Mouse (Mus musculus) c-Kit-positive CD71-negative TER-119-negative erythroid progenitor cells, embryonic 14.5 days (primary cell): ENCODE results near the gene Immp2l.
"Not testable (repeated sequence)": the region's sequence is repeated elsewhere in the genome, so short reads cannot be mapped to it uniquely, and the experiment has no call there.

Experiments
- DNase-seq: peaks from one replicate; pipeline ENCODE4 v3.0.0-alpha.2; 2013; ENCODE audit warnings: low read depth

Immp2l gene

GRCm38 (mm10) chr12:41680141-41680540 is 656.3 kb downstream of the Immp2l start:
- DNase-seq = no peak

DNA sequence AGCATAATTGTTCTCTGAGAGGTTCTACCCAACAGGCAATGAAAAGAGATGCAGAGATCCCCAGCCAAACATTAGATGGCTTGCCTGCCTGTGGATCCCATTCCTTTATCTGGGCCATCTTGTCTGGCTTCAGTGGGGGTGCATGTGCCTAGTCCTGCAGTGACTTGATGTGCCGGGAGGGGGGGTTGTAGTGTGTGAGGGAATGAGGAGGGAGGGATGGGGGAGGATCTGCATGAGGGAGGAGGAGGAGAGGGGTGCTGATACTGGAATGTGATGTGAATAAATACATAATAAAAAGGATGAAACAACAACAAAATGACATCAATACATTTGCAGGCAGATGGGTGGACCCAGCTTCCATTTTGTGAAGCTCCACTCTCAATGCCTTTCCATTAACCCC is 658.3 kb downstream of the Immp2l start:
- DNase-seq = no peak

DNA sequence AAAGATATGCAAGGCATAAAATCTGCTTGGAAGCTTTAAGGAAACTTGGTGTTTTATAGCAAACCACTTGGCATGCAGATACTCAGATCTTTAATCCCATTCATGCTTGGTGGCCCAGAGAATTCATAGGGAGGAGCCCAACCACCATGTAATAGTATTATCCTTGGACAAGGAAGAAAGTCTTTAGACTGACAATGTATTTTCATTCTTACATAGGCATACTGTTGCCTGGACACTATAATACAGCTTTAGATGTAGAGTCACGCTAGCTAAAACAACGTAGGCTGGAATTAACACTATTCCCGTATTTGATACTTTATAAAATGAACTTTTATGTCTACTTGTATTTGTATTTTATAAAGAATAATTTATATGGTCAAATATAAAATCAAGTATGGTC is 665.9 kb downstream of the Immp2l start:
- DNase-seq = no peak

- no peak for DNase-seq
These were observed 686.7 kb downstream of the Immp2l start for GRCm38 (mm10) chr12:41710608-41711007.

GRCm38 (mm10) chr12:41716946-41717345 is 693.1 kb downstream of the Immp2l start:
- DNase-seq = no peak

DNA sequence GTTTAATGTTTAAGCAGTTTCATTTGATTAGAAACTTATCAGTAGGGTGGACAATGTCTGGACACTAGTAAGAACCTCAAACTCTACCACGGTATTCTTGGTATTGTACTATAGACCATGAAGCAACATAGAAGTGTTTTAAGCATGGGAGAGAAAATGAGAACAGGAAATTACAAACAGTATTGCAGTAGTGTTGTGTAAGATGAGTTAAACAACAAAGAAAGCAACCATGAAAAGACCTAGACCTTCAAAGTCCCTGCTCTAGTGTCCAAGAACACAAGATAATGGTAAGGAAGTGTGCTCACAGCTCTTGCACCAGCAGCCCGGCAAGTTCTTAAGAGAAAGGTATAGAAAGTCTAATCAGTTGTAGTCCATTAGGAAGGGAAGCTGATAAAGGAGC is 700.7 kb downstream of the Immp2l start:
- DNase-seq = no peak

DNA sequence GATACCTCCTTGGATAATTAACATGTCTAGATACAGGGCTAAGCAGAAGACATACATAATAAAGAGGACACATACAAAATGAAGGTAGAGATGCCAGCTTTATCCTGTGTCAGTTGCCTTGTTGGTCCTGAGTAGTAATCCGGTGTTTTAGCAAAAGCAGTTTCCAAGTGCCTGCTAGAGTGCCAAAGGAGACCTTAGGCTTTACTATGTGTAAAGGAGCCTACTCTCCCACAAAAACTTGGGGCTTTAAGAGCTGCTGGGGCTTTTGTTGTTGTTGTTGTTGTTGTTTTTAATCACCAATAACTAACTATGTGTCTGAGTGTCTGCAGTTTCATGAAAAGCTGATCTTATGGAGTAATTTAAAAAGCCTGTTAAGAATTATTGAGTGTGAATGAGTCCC is 702.8 kb downstream of the Immp2l start:
- no peak for DNase-seq

GRCm38 (mm10) chr12:41727221-41727620 is 703.3 kb downstream of the Immp2l start:
- DNase-seq = no peak

DNA sequence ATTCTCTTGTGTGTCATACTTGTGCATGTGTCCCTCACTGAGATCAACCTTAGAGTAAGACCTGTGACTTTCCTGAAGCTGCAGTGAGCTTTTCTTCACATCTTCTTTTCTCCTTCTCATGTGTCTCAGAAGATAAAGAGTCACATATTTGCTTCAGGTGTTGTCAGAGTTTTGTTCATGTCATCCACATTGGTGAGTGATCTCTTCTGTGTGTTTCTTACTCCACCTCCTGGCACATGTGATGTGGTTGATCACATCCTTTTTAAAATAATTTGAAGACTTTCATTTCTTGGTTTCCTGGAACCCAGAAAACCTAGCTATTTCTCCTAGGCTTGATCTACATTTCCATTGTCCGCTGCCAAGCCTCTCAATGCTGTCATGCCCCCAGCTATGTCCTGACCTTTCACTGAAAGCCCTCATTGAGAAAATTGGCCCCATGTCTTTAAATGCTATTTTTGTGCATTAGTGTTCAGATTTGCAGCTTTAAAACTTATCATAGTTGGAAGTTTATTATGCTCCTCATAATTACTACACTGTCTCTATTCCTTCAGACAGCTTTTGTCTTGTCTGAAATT is 704.0 kb downstream of the Immp2l start:
- no peak for DNase-seq

DNA sequence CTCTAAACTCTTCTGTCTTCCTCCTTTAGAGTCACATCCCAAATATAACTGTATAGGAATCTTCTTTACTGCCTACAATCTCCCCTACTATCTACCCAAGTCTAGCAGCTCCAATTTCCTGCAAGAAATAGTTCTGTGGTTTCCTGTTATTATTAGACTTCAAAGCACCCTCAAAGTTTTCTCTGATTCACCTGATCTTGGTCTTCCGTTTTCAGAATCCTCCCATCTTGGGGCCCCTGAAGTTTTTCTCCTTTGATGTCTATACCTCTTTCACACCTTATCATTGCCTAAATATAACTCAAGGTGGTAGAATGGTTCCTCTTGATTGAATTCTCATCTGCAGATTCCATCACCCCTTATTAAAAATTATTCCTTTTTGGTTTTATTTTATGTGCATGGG is 704.6 kb downstream of the Immp2l start:
- DNase-seq = no peak

- DNase-seq = no peak
These were observed 705.9 kb downstream of the Immp2l start for GRCm38 (mm10) chr12:41729780-41730179.

GRCm38 (mm10) chr12:41733168-41733567 is 709.3 kb downstream of the Immp2l start:
- no peak for DNase-seq

DNA sequence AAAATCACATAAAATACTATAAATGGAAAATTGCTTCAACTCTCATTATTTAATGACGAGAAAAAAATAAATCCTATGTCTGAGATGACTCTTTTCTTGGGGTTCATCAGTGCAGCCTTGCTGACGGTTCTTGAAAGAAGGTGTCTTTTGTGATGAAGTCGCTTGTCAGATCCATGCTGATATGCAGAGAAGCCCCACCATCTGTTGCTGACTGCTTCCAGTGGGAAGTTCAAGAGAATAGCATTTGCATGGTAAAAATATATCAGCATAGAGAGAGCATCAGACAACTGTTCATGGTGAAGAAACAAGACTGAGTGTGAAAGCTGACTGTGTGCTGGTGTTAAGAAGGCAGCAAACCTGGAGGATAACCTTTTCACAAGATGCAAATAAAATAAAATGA is 719.0 kb downstream of the Immp2l start:
- no peak for DNase-seq

GRCm38 (mm10) chr12:41763396-41763795 is 739.5 kb downstream of the Immp2l start:
- DNase-seq = no peak

- no peak for DNase-seq
These were observed 750.1 kb downstream of the Immp2l start for GRCm38 (mm10) chr12:41773961-41774360.

DNA sequence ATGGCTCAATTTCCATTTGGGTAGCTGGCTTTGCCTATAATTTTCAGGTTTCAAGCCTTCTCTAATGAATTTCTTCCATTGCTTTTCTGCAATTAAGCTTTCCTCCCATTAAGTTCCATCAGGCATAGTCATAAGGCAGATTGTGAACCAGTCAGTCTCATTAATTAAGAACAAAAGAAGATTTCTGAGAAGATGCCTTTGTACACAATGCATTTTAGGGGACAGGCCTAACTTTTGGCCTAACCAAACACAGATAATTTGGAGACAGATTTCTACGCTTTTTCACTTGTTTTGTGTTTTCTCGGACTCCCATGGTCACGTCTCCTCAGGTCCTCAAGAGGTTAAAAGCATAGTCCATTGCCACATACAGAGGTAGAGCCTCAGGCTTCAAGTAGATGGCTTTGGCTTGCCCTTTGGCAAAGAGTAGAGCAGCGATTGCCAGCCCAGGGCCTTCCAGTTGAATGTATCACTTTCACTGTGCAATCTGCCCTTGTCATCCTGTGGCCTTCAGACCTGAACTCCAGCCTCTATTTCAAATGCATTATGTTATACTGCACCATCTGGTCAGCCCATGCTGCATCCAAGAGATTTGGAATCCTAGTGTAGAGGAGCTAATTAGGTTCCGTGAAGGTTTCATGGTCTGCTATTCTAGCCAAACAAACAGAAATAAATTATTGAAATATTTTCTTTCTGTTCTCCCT is 750.9 kb downstream of the Immp2l start:
- no peak for DNase-seq

GRCm38 (mm10) chr12:41777762-41778161 is 753.9 kb downstream of the Immp2l start:
- DNase-seq = not testable (repeated sequence)

- DNase-seq = not testable (repeated sequence)
These were observed 769.8 kb downstream of the Immp2l start for GRCm38 (mm10) chr12:41793681-41794080.

DNA sequence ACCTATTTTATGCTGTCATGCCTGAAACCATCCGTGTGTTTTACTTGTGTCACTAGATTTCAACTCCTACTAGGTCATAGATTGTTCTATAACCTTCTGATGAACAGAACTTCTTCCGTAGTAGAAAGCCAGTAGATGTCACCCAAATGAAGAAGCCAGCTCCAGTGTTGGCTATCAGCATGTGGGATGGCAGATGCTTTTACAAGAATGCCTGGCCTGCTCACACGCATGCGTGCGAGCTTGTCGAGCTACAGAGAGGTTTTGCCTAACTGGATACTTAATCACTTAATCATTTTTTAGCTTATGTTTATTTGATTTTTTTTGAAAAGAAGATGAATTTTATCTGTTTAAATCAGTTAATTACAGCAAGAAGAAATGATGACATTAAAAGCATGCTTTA is 805.6 kb downstream of the Immp2l start:
- no peak for DNase-seq

GRCm38 (mm10) chr12:41831731-41832130 is 807.8 kb downstream of the Immp2l start:
- no peak for DNase-seq

GRCm38 (mm10) chr12:41834646-41835045 is 810.8 kb downstream of the Immp2l start:
- no peak for DNase-seq

GRCm38 (mm10) chr12:41838334-41838847 is 814.5 kb downstream of the Immp2l start:
- no peak for DNase-seq

DNA sequence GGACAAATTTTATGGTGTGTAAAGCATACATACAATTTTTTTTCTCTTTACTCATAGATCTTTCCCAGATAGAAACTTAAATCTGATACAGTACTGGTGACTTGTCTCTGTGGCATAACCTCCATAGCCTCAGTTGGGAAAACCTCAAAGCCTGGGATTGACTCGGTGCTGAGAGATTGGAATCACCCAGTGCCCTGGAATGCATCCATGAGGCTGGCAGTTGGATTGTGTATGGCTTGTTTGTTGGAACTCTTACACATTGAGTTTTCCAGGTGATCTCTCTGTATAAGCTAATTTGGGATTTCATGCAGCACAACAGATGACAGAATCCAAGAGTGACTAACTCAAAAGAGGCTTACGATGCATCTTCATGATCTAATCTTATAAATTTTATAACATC is 815.4 kb downstream of the Immp2l start:
- no peak for DNase-seq
